ENCODE assay signal across 16 mouse cellular contexts in the genomic region with DNA sequence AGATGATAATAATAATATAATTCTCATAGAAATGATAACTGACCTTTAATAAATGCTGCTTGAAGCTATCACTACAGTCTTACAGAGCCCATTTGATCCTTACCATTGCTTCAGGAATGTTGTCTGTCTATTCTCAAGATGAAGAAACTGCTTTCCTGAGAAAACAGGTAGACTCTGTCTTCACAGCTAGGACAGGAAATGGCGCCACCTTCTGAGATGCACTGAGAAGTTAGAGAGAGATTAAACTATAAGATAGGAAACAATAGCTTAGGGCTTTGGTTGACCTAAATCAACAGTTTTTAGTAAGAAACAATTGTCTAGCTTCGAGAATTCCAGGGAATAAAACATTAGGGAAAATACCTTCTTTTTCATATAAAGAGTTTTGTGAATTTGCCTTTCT. TPM values are rescaled to one million over a fixed set of nuclear protein-coding genes. Genes with fewer than 3 reads are reported as not detected.
DNase-seq lines count a peak whose midpoint lies in the region; ATAC-seq and TF ChIP-seq lines count a peak whose summit lies in the region.
"Had no signal": no experiment of that assay in that cellular context is flagged by ENCODE, and none has a peak within 500 bp of the region (broad histone marks: within the 10 kb centered on the region; RNA-seq: fewer than 3 reads in every experiment).

No protein-coding gene starts in this region.

- H3K4me3 ChIP-seq in lung, postnatal 0 days (ENCODE audit: low read depth, low read length) = no peak overlapping the region
- no peak overlapping the region for H3K4me3 ChIP-seq in lung, adult 2 months (replicated peaks; ENCODE audit: extremely low read depth, low read depth, low read length)
- H3K4me3 ChIP-seq in heart, embryonic 11.5 days (ENCODE audit: low read depth, low read length) = no peak overlapping the region
- H3K4me3 ChIP-seq: heart, embryonic 12.5 days; hindbrain, embryonic 15.5 days; limb, embryonic 13.5 days had no signal

- H3K4me2 ChIP-seq in lung, postnatal 0 days (replicated peaks; ENCODE audit: low read depth, low read length) = no peak overlapping the region
- no peak overlapping the region for H3K4me2 ChIP-seq in heart, embryonic 11.5 days
- H3K4me2 ChIP-seq: heart, embryonic 12.5 days; hindbrain, embryonic 15.5 days; limb, embryonic 13.5 days had no signal

- H3K9ac ChIP-seq in lung, postnatal 0 days (replicated peaks; ENCODE audit: low read depth) = no peak overlapping the region
- no peak overlapping the region for H3K9ac ChIP-seq in heart, embryonic 11.5 days (ENCODE audit: low read depth, low read length)
- H3K9ac ChIP-seq: heart, embryonic 12.5 days; hindbrain, embryonic 15.5 days; limb, embryonic 13.5 days had no signal

- peak; percentile 49 for TF ChIP-seq CTCF in lung, postnatal 0 days (IDR thresholded peaks at IDR 0.05)
- TF ChIP-seq CTCF in lung, adult 2 months (IDR thresholded peaks at IDR 0.05; ENCODE audit: insufficient read depth, low read length) = no peak

- no peaks in the 10 kb centered on the region for H3K4me1 ChIP-seq in lung, postnatal 0 days (ENCODE audit: insufficient read depth, low read depth, low read length)
- H3K4me1 ChIP-seq in lung, adult 2 months (ENCODE audit: control insufficient read depth, insufficient read depth, low read length) = no peaks in the 10 kb centered on the region
- no peaks in the 10 kb centered on the region for H3K4me1 ChIP-seq in heart, embryonic 11.5 days (ENCODE audit: control insufficient read depth, insufficient read depth, low read length)
- H3K4me1 ChIP-seq: heart, embryonic 12.5 days; hindbrain, embryonic 15.5 days; limb, embryonic 13.5 days had no signal

- WGBS in lung, postnatal 0 days = 51% methylated on average over 2 of the region's 2 CpGs
- WGBS in lung, adult 2 months = 46% methylated on average over 2 of the region's 2 CpGs
- WGBS in heart, embryonic 11.5 days (ENCODE audit: insufficient replicate concordance) = 46% methylated on average over 2 of the region's 2 CpGs

- TF ChIP-seq EP300 in lung, postnatal 0 days (IDR thresholded peaks at IDR 0.05) = no peak

- H3K9me3 ChIP-seq in lung, postnatal 0 days (ENCODE audit: low read length) = no peaks in the 10 kb centered on the region
- no peaks in the 10 kb centered on the region for H3K9me3 ChIP-seq in heart, embryonic 11.5 days (replicated peaks; ENCODE audit: control insufficient read depth, low read length)
- H3K9me3 ChIP-seq: heart, embryonic 12.5 days; hindbrain, embryonic 15.5 days; limb, embryonic 13.5 days had no signal

- no peak for ATAC-seq in lung, postnatal 0 days
- ATAC-seq in heart, embryonic 11.5 days (replicated peaks; ENCODE audit: insufficient number of reproducible peaks, low FRiP score, low TSS enrichment) = no peak

- no peak for TF ChIP-seq POLR2A in lung, adult 2 months (IDR thresholded peaks at IDR 0.05; ENCODE audit: borderline replicate concordance, extremely low read depth, low read depth, low read length)

- peak; percentile 43 to 56 for DNase-seq in cerebellum, postnatal 10 days
- no peak for DNase-seq in cerebellum, adult 9-10 months
- DNase-seq in lung, postnatal 0 days (ENCODE audit: low spot score) = peak; percentile 29
- DNase-seq in lung, adult 2 months = no peak
- DNase-seq in R1 (ENCODE audit: low read depth, low spot score) = peak; percentile 24
- peak; percentile 38 to 74 for DNase-seq in thymus, postnatal 10 days (ENCODE audit: low spot score in 2 of 2)
- no peak for DNase-seq in layer of hippocampus, postnatal 10 days (ENCODE audit: low spot score in 2 of 2)
- DNase-seq: cerebellum, postnatal 36 days had no signal

- H3K27me3 ChIP-seq in lung, postnatal 0 days (replicated peaks; ENCODE audit: insufficient read depth, low read length) = no peaks in the 10 kb centered on the region
- H3K27me3 ChIP-seq in heart, embryonic 11.5 days (ENCODE audit: control insufficient read depth, insufficient read depth, low read length) = no peaks in the 10 kb centered on the region
- H3K27me3 ChIP-seq: heart, embryonic 12.5 days; hindbrain, embryonic 15.5 days; limb, embryonic 13.5 days had no signal

- H3K27ac ChIP-seq in lung, postnatal 0 days (ENCODE audit: low read length) = no peak overlapping the region
- H3K27ac ChIP-seq in heart, embryonic 11.5 days (ENCODE audit: low read depth, low read length) = no peak overlapping the region
- H3K27ac ChIP-seq: hindbrain, embryonic 15.5 days; limb, embryonic 13.5 days had no signal

- no peaks in the 10 kb centered on the region for H3K36me3 ChIP-seq in lung, postnatal 0 days (ENCODE audit: insufficient read depth, low read length)
- H3K36me3 ChIP-seq in heart, embryonic 11.5 days (ENCODE audit: control insufficient read depth, insufficient read depth, low read length) = no peaks in the 10 kb centered on the region
- H3K36me3 ChIP-seq: heart, embryonic 12.5 days; hindbrain, embryonic 15.5 days; limb, embryonic 13.5 days had no signal

RNA-seq across cellular contexts. Expression of a gene that starts 7.3 kb away (rescaled TPM):
- 0.20 and 0.42 TPM in 2 replicates for polyA plus RNA-seq in lung, postnatal 0 days (2015; fragmentation: Nextera tagmentation; extraction: Ambion mirVana)
- not detected in 2 replicates for polyA plus RNA-seq in lung, adult 2 months (2012; rRNA removed)
- polyA plus RNA-seq in heart, embryonic 11.5 days (2014; fragmentation: Nextera tagmentation; extraction: Ambion mirVana) = not detected in 2 replicates
- not detected for total RNA-seq in layer of hippocampus, postnatal 10 days (2021)
- total RNA-seq: adrenal gland, adult 18-20 months had no signal
- polyA plus RNA-seq: forebrain, embryonic 11.5 days; heart, embryonic 12.5 days; hindbrain, embryonic 15.5 days; limb, embryonic 13.5 days; neural tube, embryonic 14.5 days; small intestine, adult 2 months had no signal

RNA-seq across cellular contexts. Expression of a gene that starts 33.0 kb away (rescaled TPM):
- polyA plus RNA-seq in lung, postnatal 0 days (2015; fragmentation: Nextera tagmentation; extraction: Ambion mirVana) = 693 and 1,146 TPM in 2 replicates
- 105 and 219 TPM in 2 replicates for polyA plus RNA-seq in lung, adult 2 months (2012; rRNA removed)
- polyA plus RNA-seq in heart, embryonic 11.5 days (2014; fragmentation: Nextera tagmentation; extraction: Ambion mirVana) = not detected in 2 replicates
- not detected for total RNA-seq in layer of hippocampus, postnatal 10 days (2021)
- polyA plus RNA-seq: forebrain, embryonic 11.5 days; heart, embryonic 12.5 days; hindbrain, embryonic 15.5 days; limb, embryonic 13.5 days; neural tube, embryonic 14.5 days had no signal

RNA-seq across cellular contexts. Expression of a gene that starts 37.6 kb away (rescaled TPM):
- polyA plus RNA-seq in lung, postnatal 0 days (2015; fragmentation: Nextera tagmentation; extraction: Ambion mirVana) = 0.16 TPM in 1 of 2 replicates, not detected in the other
- 0.11 and 0.30 TPM in 2 replicates for polyA plus RNA-seq in lung, adult 2 months (2012; rRNA removed)
- polyA plus RNA-seq in heart, embryonic 11.5 days (2014; fragmentation: Nextera tagmentation; extraction: Ambion mirVana) = 0.04 TPM in 1 of 2 replicates, not detected in the other
- total RNA-seq in layer of hippocampus, postnatal 10 days (2021) = under 1 TPM in 1 of 2 experiments, not detected in 1; 0.18 TPM
- total RNA-seq: adrenal gland, adult 18-20 months had no signal
- polyA plus RNA-seq: forebrain, embryonic 11.5 days; heart, embryonic 12.5 days; limb, embryonic 13.5 days had no signal

Comparison
In these comparisons a context has a peak if more than half of its experiments do, and no peak if none do; other contexts are left out.
1. DNase-seq: peak in cerebellum, postnatal 10 days (2 of 2), lung, postnatal 0 days (single experiment), R1 (single experiment) and thymus, postnatal 10 days (2 of 2); none in cerebellum, adult 9-10 months (single experiment), lung, adult 2 months (single experiment) and layer of hippocampus, postnatal 10 days (0 of 2).
2. RNA of a gene that starts 33.0 kb away (polyA plus RNA-seq): 693 to 1,146 TPM in lung, postnatal 0 days and 105 to 219 TPM in lung, adult 2 months; not detected in heart, embryonic 11.5 days; every median in the first group is over 100 times any median in the second.